Mouse (Mus musculus): ENCODE measurements at regions not wholly inside any gene's neighbourhood (a gene's known extent, or its start where the extent isn't known, plus 50 kb on each side); places are given as distances from the start of the nearest gene placed in this dataset.

DNA sequence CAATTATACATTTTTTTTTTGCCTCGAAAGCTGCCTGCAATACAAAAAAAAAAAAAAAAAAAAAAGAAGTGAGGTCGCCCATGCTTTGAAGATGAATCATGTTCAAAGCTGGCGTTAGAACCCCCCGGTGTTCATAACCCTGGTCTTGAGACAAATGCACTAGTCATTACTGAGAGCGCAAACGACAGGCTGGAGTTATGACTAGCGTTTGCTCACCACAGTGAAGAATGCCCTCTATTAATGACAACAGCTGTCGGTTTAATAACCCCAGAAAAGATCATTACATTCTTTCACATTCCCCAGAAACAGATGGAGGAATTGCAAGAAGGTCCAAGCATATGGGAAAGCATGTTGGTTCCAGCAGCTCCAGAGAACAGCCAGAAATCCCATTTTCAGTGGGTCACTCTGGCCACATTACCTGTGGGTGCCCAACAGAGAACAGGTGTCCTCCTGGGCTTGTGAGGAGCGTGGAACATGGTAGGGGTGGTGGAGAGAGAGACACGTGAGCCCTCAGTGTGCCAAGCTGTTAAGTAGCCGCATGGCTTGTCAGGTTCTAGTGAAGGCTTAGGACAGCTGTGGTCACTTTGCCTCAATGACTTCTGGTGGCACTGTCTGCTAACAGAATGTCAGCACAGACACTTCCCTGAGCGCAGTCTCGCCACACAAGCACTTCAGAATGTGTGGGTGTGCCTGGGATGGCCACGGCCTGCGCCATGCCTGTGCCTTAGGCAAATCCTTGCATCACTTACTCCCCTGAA is 60.4 kb downstream of the Aipl1 start:
- DNase-seq (ENCODE audit: low spot score), result no peak

DNA sequence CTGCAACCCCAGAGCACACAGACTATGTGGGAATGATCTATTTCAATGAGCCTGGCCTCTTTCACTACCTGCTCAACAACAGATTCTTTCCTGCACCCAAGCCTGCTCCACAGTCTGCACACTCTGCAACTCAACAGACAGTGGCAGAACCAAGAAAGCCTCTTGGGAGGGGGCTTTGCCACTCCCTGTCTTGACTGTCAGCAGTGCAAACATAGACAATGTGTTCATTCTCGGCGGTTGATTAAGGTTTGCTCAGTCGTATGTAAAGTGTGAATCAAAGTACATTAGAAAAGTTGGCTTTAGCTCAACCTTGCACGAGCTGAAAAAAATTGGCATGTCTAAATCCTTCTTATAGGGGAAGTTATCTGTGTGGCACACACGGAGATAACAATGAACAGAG is 66.0 kb downstream of the Aipl1 start:
- no peak for DNase-seq (ENCODE audit: low spot score)

DNA sequence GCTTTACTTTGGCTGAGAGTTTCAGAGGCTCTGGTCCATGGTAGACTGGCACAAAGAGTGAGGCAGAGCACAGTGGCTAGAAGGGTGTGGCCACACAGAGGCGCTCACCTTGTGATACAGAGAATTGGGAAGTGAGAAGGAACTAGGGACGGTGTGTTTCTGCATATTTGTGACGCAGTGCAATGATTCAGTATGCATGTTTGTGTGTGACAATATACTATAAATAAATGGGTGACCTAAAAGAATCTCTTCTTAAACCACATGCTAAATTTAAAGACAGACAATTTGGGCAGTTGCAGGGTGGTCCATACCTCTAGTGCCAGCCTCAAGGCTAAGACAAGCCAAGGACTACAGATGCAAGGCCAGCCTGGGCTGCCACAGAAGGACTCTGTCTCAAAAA is 75.0 kb downstream of the Aipl1 start:
- no peak for DNase-seq (ENCODE audit: low spot score)

DNA sequence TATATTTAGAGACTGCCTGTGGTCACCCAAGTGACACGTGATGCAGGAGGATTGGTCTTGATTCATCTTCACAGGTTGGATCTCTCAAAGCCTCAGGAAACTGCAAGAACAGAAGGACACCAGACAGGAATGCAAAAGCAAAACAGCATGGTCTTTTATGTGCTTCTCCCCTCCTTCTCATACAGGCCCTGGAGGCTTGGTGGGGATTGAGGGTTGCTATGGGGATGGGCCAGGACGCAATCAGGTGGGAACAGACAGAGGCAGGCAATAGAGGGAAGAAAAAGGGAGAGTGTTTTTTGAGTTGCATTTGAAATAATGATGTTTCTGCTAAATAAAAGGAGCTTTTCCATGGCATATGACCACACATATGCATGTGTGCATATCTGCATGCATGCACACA is 84.8 kb downstream of the Aipl1 start:
- no peak for DNase-seq (ENCODE audit: low spot score)

DNA sequence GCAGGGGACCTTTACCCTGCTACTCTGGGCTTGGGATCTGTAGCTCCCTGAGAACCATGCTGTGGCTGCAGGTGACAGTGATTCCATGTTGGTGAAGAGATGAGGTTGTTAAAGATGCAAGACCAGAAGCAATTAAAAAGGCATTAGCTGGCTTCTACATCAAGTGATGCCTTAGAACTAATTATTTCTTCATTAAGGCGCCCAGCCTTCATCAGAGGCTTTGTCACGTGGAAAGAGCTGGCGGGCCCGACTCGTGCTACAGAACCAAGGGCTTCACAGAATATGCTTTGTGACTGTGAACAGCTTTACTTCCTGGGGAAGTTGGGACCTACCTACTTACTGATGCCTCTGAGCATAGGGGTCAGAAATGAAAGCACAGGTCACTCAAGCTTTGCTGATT is 90.1 kb downstream of the Aipl1 start:
- no peak for DNase-seq (ENCODE audit: low spot score)

DNA sequence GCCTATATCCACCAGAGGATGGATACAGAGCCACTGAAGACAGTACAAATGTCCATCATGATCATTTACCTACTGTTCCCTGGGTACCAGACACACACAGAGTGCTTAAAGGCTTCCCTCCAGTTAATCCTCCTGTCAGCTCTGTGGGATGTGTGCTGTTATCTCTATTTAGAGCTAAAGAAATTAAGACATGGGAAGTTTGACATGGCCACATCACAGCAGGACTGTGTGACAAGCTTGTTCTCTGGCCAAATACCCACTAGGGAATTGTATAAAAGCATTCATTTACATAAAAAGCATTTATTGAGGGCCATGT is 92.3 kb downstream of the Aipl1 start:
- DNase-seq (ENCODE audit: low spot score), result no peak

DNA sequence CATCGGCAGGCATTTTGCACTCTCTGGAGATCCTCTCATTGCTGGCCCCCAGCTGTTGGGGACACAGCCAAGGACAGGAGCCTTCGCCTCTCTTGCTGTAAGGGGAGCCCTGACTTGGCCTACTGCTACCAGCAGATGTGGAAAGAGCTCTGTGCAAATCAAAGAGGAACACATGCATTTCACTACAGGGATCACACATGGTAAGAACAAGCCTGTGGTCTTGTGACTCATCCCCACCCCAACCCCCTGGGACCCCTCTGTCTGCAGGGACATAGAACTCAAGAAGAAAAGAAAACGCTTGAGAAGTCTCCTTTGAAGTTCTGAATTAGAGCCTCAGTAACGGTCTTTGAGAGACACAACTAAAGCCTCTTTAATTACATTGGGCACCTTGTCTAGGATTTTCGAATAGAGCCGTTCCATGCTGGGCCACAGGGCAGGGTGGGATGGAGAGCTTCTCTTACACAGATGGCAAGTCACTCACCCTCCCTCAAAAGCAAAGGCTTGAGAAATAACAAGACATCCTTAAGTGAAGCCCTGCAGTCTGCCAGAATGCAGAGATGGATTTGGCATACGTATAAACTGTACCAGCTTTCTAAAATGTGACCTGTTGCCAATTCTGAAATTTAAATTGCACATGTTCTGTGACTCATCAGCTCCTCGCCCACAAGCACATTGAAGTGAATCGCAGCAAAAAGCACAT is 92.8 kb downstream of the Aipl1 start:
- peak; percentile 47 for DNase-seq (ENCODE audit: low spot score)

DNA sequence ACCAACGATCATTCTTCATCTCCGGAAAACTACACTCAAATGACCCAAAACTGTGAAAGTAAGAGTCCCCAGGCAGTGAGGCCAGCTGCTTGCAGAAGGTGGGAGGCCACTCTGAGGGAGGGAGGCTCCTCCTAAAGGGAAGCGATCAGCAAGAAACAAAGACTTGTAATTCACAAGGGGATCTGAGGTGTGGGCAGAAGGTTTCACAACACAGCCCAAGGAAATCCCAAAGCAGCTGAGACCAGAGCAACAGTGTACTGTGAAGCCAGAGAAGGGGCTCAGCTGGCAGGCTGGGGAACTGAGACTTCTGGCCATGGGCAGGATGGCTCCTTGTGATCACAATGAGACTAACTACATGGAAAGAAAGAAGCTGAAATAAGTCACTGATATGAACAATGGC is 93.8 kb downstream of the Aipl1 start:
- DNase-seq (ENCODE audit: low spot score), result no peak

DNA sequence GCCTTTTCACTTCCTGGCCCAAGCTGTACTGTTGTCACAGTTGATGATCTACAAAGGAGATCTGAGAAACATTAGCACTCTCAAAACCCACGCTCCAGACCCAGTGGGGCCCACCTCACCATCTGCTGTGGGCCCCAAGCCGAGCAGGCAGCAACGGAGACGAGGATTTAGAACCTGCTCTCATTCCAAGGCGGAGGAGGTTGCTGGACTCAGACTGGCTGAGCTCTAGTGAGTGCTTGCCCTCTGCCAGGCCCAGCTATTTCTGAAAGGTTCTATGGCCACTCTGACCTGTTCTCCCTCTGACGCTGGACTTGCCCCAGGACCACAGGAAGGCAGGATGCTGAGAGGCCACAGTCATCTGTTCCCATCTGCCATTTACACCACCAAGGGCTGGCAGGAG is 98.2 kb downstream of the Aipl1 start:
- DNase-seq (ENCODE audit: low spot score), result peak; percentile 26

DNA sequence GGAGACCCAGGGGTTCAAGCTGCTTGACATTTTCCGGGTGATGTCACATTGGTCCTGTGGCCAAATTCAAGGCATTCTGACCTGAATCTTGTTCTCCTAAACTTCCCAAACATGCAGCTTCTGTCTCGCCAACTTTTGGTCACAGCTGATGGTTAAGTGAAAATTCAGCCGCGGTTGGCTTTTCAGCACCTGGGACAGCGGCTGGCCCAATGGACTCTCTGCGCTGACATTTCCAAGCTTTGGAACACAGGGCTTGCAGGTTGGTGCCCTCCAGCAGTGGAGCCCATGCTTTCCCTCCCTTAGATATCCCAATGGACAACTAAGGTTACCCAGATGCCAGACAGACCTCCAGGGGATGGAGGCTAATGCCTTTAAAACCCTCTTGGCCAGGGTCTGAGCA is 100.2 kb downstream of the Aipl1 start:
- DNase-seq (ENCODE audit: low spot score), result no peak

DNA sequence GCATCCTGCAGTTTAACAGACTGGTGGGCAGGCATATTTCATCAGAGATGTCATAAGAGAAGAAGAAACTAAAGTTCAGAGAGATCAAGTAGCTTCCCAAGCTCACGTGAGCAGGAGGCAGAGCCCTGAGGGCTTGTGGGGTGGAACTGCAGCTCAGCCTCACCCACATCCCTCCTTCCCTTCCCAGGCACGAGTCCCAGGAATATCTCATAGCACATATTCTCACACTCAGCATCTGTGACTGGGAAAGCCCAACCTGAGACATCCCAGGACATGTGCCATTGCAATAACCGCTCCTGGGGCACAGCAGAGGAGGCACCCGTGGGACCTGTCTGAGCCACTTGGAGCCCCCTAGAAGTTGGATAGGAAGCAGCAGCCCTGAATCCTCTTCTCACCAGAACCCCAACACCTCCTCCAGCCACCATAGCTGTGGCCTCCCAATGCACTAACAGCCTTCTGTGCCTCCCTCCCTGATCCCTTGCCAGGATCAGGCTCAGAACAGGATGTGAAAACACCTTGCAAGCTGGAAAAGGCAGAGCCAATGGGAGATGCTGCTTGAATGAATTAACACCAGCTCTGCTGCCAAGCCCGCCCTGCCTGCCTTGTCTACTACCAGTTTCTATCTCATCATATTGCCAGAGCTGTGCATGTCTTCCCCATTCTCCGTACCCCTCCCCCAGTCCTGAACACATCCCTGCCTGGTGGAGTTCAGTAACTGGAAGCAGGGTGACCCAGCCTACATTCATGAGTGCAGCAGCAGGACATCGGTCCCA is 107.4 kb downstream of the Aipl1 start:
- DNase-seq (ENCODE audit: low spot score), result peak; percentile 31

DNA sequence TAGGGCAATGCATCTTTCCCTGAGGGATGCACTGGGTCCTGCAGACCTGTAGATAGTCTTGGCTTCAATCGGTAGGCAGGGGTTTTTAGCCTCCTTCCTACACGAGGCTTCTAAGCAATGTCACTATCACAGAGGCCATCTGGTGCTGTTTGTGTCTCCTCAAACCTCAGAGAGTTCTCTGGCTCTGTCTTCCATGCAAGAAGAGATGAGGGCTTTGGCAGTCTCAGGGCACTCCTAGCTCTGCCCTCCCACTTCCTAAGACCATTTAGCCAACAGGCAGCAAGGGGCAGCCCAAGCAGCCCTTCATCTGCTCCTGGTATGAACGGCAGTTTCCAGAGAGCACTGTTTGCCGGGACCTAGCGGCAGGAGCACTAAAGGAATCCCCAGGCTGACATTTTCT is 122.6 kb downstream of the Aipl1 start:
- no peak for DNase-seq (ENCODE audit: low spot score)

DNA sequence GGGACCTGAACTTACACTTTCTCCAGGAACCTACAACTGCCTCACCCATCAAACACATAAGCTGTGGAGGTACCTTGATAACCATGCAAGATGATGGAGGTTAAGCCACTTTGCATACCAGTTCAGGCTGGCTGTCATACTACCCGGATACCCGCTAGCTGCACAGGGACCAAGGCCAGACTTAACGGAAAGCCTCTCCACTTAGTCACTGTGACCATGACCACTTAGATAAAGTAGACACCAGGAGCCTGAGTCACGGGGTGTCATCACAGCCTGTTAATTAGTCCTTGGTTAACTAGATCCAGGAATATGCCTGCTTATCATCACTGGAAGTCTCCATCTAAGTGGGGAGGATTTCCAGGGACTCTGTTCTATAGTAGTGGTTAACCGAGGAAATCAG is 124.7 kb downstream of the Aipl1 start:
- no peak for DNase-seq (ENCODE audit: low spot score)

DNA sequence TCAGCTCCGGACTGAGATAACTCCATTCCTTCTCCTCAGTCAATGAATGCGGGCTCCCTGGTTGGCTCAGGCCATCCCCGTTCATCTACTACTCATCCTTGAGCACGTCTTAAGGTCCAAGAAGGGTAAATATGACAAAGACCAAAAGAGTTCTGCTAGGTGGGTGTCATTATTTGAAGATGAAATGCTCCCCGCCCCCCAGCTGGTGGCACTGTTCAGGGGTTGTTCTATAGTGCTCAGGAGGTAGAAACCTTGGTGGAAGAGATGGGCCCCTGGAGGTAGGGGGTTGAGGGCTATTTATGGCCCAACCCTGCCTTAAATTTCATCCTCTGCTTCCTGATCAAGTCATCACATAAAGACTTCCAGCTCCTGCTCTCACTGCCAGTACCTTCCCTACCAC is 126.0 kb downstream of the Aipl1 start:
- DNase-seq (ENCODE audit: low spot score), result no peak

DNA sequence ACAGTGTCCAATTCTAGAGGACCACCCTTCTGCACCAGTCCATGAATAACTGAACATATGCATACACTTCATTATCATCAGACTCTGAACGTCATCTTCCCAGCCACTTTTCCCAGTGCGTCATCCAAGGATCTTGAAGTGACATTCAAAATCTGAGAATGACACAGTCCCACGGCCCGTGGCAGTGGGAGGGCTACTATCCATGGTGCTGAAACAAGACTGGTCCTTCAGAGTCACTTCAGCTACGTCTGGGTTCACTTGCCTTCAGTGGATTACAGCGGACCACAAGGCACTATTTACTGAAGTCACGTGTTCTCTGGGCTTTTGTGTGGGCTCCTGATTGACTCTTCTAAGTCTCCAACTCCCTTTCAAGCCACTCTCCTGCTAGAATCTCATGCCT is 128.7 kb downstream of the Aipl1 start:
- no peak for DNase-seq (ENCODE audit: low spot score)

DNA sequence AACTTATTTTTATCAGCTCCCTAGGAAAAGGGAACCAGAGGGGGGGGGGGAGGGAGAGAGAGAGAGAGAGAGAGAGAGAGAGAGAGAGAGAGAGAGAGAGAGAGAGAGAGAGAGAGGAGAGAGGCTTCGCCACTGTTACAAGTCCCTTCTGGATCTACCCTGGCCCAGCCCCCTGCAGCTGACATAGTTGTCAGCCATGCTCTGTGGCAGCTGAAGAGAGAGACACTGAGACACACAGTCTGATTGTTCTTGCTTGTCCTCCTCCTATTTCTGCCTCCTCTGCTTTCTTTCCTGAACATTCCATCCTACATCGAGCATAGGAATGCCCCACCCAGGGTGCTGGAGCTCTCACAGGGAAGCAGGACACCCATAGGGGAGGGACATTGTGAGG is 134.3 kb downstream of the Aipl1 start:
- DNase-seq (ENCODE audit: low spot score), result no peak

DNA sequence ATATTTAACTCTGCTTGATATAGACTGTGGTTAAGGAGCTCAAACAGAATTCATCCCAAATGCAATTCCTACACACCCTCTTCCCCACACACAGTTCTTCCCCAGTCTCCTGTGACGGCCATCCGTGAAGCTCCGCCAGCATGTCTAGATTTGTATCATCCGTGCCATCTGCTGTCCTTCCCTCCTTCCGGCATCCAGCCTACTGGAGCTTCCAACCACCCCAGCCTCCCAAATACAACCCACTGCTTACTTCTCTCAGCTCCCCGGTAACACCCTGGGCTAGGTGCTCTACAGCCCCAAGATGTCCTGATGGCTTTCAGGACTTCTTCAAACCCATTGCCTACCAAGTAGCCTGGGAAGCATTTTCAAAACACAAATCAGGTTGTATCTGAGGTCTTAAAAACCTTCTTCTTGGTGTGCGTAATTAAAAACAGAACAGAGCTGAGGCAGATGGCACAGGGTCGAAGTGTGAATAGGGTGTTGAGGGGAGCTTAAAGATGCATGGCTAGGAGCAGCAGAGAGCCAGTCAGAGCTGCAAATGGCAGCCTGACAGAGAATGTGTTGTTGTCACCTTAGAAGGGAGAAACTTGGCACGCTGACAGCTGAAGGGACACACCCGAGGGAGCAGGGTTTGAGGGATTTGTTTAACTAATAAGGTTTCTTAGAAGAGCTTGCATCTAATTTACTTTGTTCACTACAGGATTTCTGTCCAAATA is 134.8 kb downstream of the Aipl1 start:
- DNase-seq (ENCODE audit: low spot score), result peak; percentile 32

DNA sequence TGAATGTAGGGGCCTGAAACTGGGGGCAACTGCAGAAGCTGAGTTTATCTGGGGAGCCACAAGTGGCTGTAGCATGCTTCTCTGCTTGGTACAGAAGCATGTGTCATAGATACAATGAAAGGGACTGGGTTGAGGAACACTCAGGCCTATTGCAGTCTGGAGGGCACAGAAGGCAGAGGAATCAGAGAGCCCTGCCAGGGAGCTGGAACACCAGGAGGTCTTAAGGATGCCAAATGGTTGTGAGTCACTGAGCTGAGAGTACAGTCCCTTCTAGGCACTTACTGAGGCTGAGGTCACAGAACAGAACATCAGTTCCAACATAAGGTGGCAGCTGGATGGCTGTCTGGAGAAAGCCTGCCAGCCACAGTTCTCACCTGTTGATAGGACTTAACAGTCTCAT is 136.5 kb downstream of the Aipl1 start:
- no peak for DNase-seq (ENCODE audit: low spot score)

DNA sequence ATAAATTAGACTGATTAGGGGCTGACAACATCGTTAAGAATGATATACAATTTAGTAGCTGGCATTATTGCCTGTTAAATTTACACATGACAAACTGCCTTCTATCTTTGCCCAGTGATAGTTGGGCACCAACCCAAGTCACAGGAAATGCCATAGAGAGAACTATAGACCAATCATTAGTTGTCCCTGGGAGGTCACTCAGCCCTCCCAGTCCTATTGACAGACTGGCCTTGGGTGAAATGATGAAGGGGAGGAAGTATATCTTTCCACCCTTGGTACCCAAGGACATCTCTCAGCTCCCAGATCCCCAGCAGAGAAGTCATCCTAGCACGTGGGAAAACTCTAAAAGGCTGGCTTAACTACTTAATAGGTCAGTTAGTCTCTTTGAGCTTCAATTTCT is 139.8 kb downstream of the Aipl1 start:
- DNase-seq (ENCODE audit: low spot score), result no peak

DNA sequence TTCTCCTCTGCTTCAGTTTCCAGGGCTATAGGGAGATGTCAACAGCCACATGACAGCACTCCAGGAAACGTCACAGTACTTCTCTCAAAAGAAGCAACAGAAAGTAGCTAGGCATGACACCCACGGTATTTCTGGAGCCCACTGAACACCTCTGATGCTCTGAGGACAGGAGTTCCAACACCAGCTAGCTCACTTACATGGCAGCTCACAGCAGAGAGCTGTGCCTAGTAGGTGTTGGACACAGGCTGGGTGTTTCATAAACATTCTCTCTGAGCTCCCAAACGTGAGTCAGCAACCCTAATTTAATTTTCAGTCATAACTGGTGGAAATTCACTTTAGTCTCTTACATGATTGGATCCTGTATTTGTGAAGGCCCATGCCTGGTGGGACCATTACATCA is 140.2 kb downstream of the Aipl1 start:
- DNase-seq (ENCODE audit: low spot score), result no peak

DNA sequence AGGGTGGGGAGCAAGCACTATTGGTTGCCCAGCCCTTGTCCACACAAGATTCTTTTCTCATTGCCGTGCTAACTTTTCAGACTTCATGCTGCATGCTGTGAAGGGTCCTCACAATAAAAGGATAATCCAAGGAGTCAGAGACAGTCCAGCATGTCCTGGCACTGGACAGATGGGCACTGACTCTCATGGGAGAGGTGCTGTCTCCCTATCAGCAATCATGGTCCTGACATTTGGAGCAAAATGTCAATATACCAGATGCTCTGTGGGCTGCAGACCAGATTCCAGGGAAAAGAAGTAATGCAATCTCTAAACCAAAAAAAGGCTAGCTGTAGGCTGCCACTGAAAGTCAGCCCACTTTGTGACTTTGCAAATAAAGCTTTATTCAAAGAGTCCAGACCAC is 141.5 kb downstream of the Wscd1 start:
- DNase-seq (ENCODE audit: low spot score), result no peak

DNA sequence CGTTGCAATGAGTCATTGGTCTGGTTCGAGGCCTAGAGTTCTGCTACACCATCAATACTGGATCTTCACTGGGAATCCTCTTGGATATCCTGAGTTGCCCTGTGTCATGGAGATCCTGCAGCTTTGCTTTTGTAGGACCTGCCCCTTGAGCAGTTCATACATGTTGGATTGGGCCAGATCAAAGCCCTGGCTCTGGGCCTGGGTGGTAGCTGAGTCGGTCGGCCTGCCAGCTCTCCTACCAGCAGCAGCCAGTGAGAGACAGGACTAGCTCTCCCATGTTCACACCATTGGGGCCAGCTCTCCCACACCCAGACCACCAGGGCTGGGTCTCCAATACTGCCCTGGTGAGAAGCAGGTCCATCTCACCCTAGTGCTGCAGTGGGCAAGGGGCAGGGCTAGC is 139.4 kb downstream of the Wscd1 start:
- DNase-seq (ENCODE audit: low spot score), result no peak

DNA sequence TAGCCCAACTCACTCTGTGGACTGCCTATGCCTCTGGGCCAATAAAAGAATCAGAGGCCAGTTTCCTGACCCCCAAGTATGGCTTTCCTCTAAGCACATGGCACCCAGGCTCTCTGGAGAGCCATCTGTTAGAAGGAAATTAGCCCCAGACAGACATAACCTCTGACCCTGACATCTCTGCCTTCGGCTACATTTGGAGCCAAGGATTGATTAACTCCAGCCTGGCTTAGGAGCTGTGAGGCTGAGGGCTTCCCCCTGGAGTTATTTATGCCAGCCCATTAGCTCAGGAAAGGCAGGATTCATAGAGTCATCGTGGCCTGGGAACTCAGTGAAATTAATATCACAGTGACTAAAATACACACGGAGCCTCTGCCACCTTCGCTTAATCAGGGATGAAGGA is 137.5 kb downstream of the Wscd1 start:
- no peak for DNase-seq (ENCODE audit: low spot score)

All from layer of hippocampus, adult 11-12 months (tissue).